Mouse (Mus musculus): ENCODE measurements around the gene Adamts18. TPM values are rescaled to one million over a fixed set of nuclear protein-coding genes. Genes with fewer than 3 reads are reported as not detected.
"Not testable (repeated sequence)": the region's sequence is repeated elsewhere in the genome, so short reads cannot be mapped to it uniquely, and the experiment has no call there.

Gene Adamts18
- total RNA-seq, 2 experiments from 2014 or later, result not detected

- no peak for ATAC-seq (replicated peaks; ENCODE audit: poor library complexity, severe bottlenecking)
These were observed 3.7 kb downstream of the Adamts18 start for GRCm38 (mm10) chr8:113844801-113845301.

- no peak for ATAC-seq (replicated peaks; ENCODE audit: poor library complexity, severe bottlenecking)
These were observed 10.3 kb downstream of the Adamts18 start for GRCm38 (mm10) chr8:113838211-113838610.

GRCm38 (mm10) chr8:113837570-113837915 lies 11.0 kb downstream of the Adamts18 start:
- ATAC-seq (replicated peaks; ENCODE audit: poor library complexity, severe bottlenecking), result no peak

GRCm38 (mm10) chr8:113836892-113837569 lies 11.5 kb downstream of the Adamts18 start:
- no peak for ATAC-seq (replicated peaks; ENCODE audit: poor library complexity, severe bottlenecking)

GRCm38 (mm10) chr8:113833644-113834043 lies 14.9 kb downstream of the Adamts18 start:
- ATAC-seq (replicated peaks; ENCODE audit: poor library complexity, severe bottlenecking), result no peak

GRCm38 (mm10) chr8:113827270-113827669 lies 21.3 kb downstream of the Adamts18 start:
- ATAC-seq (replicated peaks; ENCODE audit: poor library complexity, severe bottlenecking), result no peak

GRCm38 (mm10) chr8:113820983-113821587 lies 27.5 kb downstream of the Adamts18 start:
- no peak for ATAC-seq (replicated peaks; ENCODE audit: poor library complexity, severe bottlenecking)

- ATAC-seq (replicated peaks; ENCODE audit: poor library complexity, severe bottlenecking), result no peak
These were observed 34.6 kb downstream of the Adamts18 start for GRCm38 (mm10) chr8:113813966-113814365.

- no peak for ATAC-seq (replicated peaks; ENCODE audit: poor library complexity, severe bottlenecking)
These were observed 37.0 kb downstream of the Adamts18 start for GRCm38 (mm10) chr8:113811521-113811920.

GRCm38 (mm10) chr8:113809929-113810328 lies 38.6 kb downstream of the Adamts18 start:
- ATAC-seq (replicated peaks; ENCODE audit: poor library complexity, severe bottlenecking), result no peak

- ATAC-seq (replicated peaks; ENCODE audit: poor library complexity, severe bottlenecking), result no peak
These were observed 44.5 kb downstream of the Adamts18 start for GRCm38 (mm10) chr8:113803830-113804611.

- no peak for ATAC-seq (replicated peaks; ENCODE audit: poor library complexity, severe bottlenecking)
These were observed 47.0 kb downstream of the Adamts18 start for GRCm38 (mm10) chr8:113801551-113801950.

GRCm38 (mm10) chr8:113800556-113800955 lies 48.0 kb downstream of the Adamts18 start:
- not testable (repeated sequence) for ATAC-seq (replicated peaks; ENCODE audit: poor library complexity, severe bottlenecking)

GRCm38 (mm10) chr8:113799550-113799949 lies 49.0 kb downstream of the Adamts18 start:
- no peak for ATAC-seq (replicated peaks; ENCODE audit: poor library complexity, severe bottlenecking)

GRCm38 (mm10) chr8:113791856-113792255 lies 56.7 kb downstream of the Adamts18 start:
- no peak for ATAC-seq (replicated peaks; ENCODE audit: poor library complexity, severe bottlenecking)

GRCm38 (mm10) chr8:113791061-113791460 lies 57.5 kb downstream of the Adamts18 start:
- no peak for ATAC-seq (replicated peaks; ENCODE audit: poor library complexity, severe bottlenecking)

GRCm38 (mm10) chr8:113783711-113784110 lies 64.8 kb downstream of the Adamts18 start:
- ATAC-seq (replicated peaks; ENCODE audit: poor library complexity, severe bottlenecking), result no peak; the same call in 1 of the 2 replicates

GRCm38 (mm10) chr8:113781554-113781953 lies 67.0 kb downstream of the Adamts18 start:
- no peak for ATAC-seq (replicated peaks; ENCODE audit: poor library complexity, severe bottlenecking)

- no peak for ATAC-seq (replicated peaks; ENCODE audit: poor library complexity, severe bottlenecking)
These were observed 73.2 kb downstream of the Adamts18 start for GRCm38 (mm10) chr8:113775361-113775760.

GRCm38 (mm10) chr8:113768861-113769410 lies 79.6 kb downstream of the Adamts18 start:
- no peak for ATAC-seq (replicated peaks; ENCODE audit: poor library complexity, severe bottlenecking)

- ATAC-seq (replicated peaks; ENCODE audit: poor library complexity, severe bottlenecking), result no peak
These were observed 83.4 kb downstream of the Adamts18 start for GRCm38 (mm10) chr8:113765121-113765520.

Measured in granulocyte monocyte progenitor cell, adult 5-6 weeks (primary cell).